Mouse (Mus musculus): ENCODE data around the gene Phc2. TPM values are rescaled to one million over a fixed set of nuclear protein-coding genes. Genes with fewer than 3 reads are reported as not detected.
"Not testable (repeated sequence)": the region's sequence is repeated elsewhere in the genome, so short reads cannot be mapped to it uniquely, and the experiment has no call there.

The Phc2 gene
- polyA plus RNA-seq, 1 experiment: 104 TPM

- no peak for DNase-seq (ENCODE audit: extremely low spot score in 1 of 2, low spot score in 1 of 2)
Observed at GRCm38 (mm10) chr4:128641766-128642717, 12.5 kb upstream of the Phc2 start.

- DNase-seq (ENCODE audit: extremely low spot score in 1 of 2, low spot score in 1 of 2): no peak
Observed at GRCm38 (mm10) chr4:128645896-128646295, 8.6 kb upstream of the Phc2 start.

DNA sequence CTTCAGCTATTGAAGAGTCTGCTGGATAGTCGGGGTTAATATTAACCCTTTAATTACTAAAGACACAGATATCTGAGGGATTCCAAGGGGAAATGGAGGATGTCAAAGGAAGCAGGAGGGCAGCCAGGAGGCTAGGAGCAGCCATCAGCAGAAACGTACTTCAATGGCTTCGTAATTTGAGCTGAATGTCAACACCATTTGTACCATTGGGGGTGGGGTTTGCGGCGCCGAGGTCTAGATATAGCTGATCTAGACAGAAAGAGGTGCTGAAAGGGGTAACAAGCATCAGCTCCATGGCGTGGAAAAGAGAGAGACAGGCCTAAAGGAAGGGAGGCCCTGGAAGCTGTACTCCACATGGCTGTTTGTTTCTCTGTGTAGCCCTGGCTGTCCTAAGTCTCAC lies 7.7 kb upstream of the Phc2 start:
- no peak for DNase-seq (ENCODE audit: extremely low spot score in 1 of 2, low spot score in 1 of 2)

DNA sequence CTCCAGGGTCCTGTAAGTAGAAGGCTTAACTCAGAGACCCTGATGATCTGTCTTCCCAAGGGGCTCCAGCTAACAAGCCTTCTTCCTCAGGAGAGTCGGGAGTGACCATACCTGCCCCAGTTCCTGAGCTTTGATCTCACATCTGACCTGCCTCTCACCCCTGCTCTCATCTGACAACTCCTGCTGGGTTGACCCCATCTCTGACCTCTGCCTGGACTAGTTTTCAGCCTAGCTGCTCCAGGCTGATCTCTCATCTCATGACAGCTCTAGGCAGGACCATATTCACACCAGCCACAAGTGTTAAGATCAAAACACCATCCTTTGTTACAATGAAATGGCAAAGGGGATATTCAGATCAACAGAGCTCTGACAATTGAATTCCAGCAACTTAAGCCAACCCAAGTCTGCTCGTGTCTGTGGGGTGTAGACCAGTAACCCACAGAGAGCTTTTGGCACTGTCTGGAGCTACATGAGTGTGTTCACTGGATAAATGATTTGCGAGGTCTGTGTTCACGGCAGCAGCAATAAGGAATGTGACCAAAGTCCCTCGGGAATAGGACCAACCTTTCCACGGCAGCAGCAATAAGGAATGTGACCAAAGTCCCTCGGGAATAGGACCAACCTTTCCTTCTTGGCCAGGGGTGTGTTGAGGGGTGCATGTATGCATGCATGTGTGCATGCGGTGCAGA lies 5.8 kb upstream of the Phc2 start:
- DNase-seq (ENCODE audit: extremely low spot score in 1 of 2, low spot score in 1 of 2): no peak

GRCm38 (mm10) chr4:128651530-128651929 lies 3.0 kb upstream of the Phc2 start:
- DNase-seq (ENCODE audit: extremely low spot score in 1 of 2, low spot score in 1 of 2): no peak

DNA sequence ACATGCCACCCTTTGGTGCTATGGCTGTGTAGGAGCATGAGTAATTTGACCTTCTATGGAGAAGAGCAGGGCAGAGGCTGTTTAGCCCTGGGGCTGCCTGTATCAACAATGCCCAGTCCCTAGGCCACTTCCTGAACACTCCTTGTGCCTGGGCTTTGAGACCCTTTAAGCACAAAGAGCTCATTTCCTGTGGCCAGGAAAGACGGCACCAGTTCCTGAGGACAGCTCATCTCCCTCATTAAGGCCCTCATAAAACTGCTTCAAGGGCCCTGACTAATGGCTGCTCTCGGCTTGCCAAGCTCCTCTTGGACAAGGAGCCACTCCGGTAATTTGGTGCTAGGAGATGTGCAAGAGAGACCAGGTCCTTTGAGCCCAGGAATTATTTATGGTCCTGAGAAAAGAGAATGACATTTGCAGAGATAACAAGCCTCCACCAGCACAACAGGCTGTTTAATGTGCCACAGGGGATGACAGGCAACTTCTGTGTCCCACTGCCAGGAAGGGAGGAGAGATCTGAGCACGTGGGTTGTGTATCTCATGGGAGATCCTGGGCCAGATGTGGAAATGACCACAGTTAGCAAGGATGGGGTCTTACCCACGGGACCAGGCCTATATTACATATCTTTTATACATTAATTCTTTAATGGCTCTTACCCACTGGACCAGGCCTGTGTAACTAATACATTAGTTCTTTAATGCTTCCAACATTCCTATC lies 1.8 kb upstream of the Phc2 start:
- no peak for DNase-seq (ENCODE audit: extremely low spot score in 1 of 2, low spot score in 1 of 2)

- DNase-seq (ENCODE audit: extremely low spot score in 1 of 2, low spot score in 1 of 2): no peak
Observed at GRCm38 (mm10) chr4:128655446-128655845, 944 bp downstream of the Phc2 start.

DNA sequence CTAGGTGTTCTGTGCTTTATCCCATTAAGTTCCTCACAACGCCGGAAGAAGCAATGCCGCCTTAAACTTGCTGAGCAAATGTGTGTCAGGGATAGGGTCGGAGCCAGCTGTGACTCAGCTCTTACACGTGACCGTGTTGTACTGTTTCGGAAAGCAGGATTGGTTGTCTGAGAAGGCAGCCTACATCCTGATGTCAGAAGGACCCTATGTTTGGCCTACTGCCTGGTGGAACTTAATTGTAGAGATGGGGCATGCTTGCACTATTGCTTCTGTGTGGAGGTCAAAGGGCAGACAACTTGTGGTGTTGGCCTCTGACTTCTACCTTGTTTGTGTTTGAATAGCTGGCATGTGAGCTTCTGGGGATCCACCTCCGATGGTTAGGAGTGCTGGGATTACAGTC lies 5.7 kb downstream of the Phc2 start:
- DNase-seq (ENCODE audit: extremely low spot score in 1 of 2, low spot score in 1 of 2): peak in 1 of 2 experiments; percentile 34

DNA sequence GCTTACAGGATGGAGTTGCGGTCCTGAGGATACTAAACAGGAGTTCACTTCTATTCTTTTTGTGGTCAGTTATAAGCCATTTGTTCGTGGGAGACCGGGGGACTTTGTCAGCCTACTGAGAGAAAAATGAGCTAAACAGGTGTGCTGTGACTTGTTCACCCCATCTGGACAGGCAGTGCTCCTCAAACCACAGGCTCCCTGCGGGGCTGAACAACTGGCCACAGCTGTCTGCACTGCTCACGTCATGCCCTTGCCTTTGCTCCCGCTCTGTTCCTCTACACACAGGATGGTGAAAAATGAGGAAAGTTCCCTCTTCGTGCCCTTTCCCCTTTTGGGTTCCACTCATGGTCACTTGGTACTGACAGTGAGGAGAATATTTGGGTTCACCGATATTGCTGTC lies 6.6 kb downstream of the Phc2 start:
- DNase-seq (ENCODE audit: extremely low spot score in 1 of 2, low spot score in 1 of 2): no peak

- DNase-seq (ENCODE audit: extremely low spot score in 1 of 2, low spot score in 1 of 2): no peak
Observed at GRCm38 (mm10) chr4:128664002-128664401, 9.5 kb downstream of the Phc2 start.

DNA sequence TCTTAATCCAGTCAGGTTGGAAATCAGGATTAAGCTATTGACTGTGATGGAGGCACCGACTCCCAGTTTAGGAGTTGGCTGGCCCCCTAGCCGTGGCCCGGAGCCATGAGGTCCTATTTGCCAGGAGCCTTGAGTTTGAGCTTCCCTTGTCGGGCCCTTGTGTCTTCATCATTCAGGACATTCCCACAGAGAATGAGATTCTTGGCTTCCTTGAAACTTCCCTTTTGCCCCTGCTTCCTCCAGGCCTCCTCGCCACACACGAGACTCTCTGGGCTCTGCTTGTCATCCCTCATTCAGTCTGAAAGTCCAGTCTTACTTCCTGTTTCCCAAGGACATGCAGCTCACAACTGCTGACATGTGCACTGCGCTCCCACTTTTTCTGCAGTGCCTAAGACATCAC lies 11.9 kb downstream of the Phc2 start:
- DNase-seq (ENCODE audit: extremely low spot score in 1 of 2, low spot score in 1 of 2): not testable (repeated sequence)

GRCm38 (mm10) chr4:128667195-128667594 lies 12.7 kb downstream of the Phc2 start:
- DNase-seq (ENCODE audit: extremely low spot score in 1 of 2, low spot score in 1 of 2): not testable (repeated sequence)

GRCm38 (mm10) chr4:128669229-128669628 lies 14.7 kb downstream of the Phc2 start:
- DNase-seq (ENCODE audit: extremely low spot score in 1 of 2, low spot score in 1 of 2): no peak

DNA sequence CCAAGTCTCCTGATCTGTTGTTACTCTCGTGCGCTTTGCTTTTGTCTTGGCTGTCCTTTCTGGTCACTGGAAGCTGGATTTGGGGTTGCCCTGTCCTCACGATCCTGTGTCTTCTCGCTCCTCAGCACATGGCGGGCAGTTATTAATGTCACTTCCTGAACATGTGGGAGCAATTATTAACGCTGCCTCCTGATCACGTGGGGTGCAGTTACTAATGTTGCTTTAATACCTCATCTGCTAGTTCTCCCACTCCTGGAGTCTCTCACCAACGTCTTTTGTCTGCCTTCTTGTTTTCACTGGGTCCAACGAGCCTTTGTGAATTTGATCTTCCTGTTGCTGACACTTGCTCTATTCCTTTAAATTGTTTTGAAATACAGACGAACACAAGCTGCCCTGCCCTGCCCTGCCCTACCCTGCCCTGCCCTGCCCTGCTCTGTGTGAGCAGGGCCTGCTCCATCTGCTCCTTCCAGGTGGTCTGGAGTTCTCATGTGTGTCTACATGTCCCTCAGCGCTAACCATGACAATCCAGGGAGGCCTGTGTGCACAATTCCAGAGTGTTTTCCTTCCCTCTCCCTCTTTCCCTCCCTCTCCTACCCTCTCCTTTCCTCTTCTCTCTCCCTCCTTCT lies 16.2 kb downstream of the Phc2 start:
- DNase-seq (ENCODE audit: extremely low spot score in 1 of 2, low spot score in 1 of 2): no peak

- DNase-seq (ENCODE audit: extremely low spot score in 1 of 2, low spot score in 1 of 2): no peak
Observed at GRCm38 (mm10) chr4:128672494-128672893, 18.0 kb downstream of the Phc2 start.

GRCm38 (mm10) chr4:128678564-128679217 lies 24.2 kb downstream of the Phc2 start:
- no peak for DNase-seq (ENCODE audit: extremely low spot score in 1 of 2, low spot score in 1 of 2)

DNA sequence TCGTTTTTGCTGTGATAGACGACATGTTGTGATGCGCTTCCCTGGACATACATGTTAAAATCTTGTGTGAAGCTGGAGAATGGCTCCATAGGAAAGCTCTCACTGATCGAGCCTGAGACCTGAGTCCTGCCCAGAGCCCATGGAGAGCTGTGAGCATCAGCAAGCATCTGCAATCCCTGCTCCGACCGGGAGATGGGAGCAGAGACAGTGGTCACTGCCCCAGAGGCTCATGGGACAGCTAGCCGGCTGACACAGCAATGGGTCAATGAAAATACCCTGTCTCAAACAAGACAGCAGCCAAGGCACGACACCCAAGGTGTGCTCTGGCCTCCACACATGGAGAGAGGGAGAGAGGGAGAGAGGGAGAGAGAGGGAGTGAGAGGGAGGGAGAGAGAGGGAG lies 26.6 kb downstream of the Phc2 start:
- no peak for DNase-seq (ENCODE audit: extremely low spot score in 1 of 2, low spot score in 1 of 2)

- DNase-seq (ENCODE audit: extremely low spot score in 1 of 2, low spot score in 1 of 2): peak in 1 of 2 experiments; percentile 44
Observed at GRCm38 (mm10) chr4:128682281-128682680, 27.8 kb downstream of the Phc2 start.

DNA sequence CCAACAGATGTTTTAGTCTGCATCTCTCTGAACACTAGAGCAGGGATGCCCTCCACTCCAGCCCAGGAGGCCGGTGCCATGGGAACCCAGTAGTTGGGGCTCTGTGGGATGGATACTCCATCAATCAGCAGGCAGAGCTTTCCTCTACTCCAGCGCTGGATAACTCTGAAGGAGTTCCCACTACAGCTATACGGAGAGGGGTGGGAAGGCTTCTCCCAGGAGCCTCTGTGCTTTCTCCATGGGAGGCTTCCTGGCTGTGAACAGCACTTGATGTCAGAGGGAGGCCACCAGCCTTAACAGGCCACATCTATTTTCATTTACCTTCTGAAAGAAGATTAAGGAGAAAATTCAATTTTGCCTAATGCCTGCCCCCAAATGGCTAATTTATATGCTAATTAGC lies 29.2 kb downstream of the Phc2 start:
- DNase-seq (ENCODE audit: extremely low spot score in 1 of 2, low spot score in 1 of 2): no peak

DNA sequence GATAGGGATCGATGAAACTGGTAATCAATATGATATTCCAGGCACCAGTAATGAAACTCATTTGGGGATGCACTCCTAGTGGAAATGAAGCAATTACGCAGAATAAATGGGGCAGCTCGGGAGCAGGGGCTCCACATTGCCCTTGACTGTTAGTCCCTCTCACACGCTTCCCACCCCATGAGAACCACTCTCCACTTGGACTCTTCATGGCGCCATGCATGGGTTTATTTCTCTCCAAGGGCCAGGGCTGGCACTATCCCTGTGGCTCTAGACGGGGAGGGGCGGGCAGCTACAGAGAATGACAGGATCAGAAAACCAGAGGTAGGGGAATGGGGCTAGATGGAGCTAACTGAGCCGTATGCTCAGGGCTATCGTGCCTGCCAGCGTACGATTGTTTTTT lies 29.6 kb downstream of the Phc2 start:
- no peak for DNase-seq (ENCODE audit: extremely low spot score in 1 of 2, low spot score in 1 of 2)

All from frontal cortex, adult 2 months (tissue).